Mouse (Mus musculus): ENCODE results near the gene Rdx. TPM values are rescaled to one million over a fixed set of nuclear protein-coding genes. Genes with fewer than 3 reads are reported as not detected.

Rdx gene
- polyA plus RNA-seq, 1 experiment from 2014 or later: 119 TPM

DNA sequence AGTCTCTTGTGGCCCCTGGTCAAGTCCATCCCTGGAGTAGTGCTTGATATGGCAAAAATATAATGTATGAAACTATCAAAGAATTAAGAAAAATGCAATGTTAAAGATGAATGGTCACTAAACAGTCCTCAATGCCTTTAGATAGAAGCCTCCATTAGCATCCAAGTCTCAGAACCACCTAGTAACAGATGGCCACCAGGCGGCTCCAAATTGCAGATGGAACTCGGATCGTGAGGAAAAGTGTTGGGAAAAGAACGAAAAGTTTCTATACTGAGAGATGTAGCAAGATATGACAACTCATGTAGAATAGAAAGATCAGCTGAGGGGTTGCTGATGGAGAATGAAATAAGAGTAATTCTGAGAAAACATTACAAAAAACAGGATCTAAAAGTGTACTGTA is 83.4 kb downstream of the Rdx start:
- Histone ChIP-seq H3K36me3 (peaks cover 12% of the 10 kb centered on the region), H3K9me3 (replicated peaks) (no peaks in the 10 kb centered on the region), H3K9ac (no peak overlapping the region), H3K4me2 (no peak overlapping the region), H3K4me1 (no peaks in the 10 kb centered on the region), H3K4me3 (replicated peaks) (no peak overlapping the region), H3K27me3 (no peaks in the 10 kb centered on the region), H3K27ac (no peak overlapping the region)
- no peak for ATAC-seq (replicated peaks; ENCODE audit: low FRiP score)
- WGBS: 77% methylated on average over 4 of the region's 4 CpGs

DNA sequence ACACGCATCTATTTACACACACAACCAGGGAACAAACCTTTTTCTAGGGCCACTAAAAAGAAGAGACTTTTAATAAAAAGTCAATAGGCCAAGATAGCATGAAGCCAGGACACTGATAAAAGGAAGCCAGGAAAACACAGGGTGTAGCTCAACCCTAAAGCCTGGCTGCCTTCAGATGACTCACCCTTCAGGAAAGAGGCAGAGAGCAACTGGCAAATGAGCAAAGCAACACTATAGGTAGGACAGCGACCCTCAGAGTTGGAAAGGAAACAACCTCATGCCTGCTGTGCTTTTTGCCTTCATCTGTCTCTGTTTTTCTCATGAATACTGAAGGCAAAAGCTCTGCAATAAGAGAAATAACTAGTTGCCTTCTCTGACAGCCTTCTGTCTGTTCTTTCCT is 85.8 kb downstream of the Rdx start:
- Histone ChIP-seq H3K4me3 (replicated peaks) (no peak overlapping the region), H3K4me1 (no peaks in the 10 kb centered on the region), H3K9ac (no peak overlapping the region), H3K4me2 (no peak overlapping the region), H3K27ac (no peak overlapping the region), H3K27me3 (no peaks in the 10 kb centered on the region), H3K9me3 (replicated peaks) (no peaks in the 10 kb centered on the region), H3K36me3 (peaks cover 7% of the 10 kb centered on the region)
- 82% methylated on average over 2 of the region's 2 CpGs for WGBS
- ATAC-seq (replicated peaks; ENCODE audit: low FRiP score): no peak

Small RNA genes within 50 kb of the gene (microRNA-seq; reads per million reads assigned to microRNA genes)
- not detected for gene Gm27686
- gene Mir6244: not detected

Other genes with a start within 250 kb of the Rdx start
- 105 and 129 TPM in 2 replicates for gene Fdx1, start 83.6 kb upstream of the Rdx start, polyA plus RNA-seq (2015; fragmentation: Nextera tagmentation; extraction: Ambion mirVana)
- gene Zc3h12c, start 121.4 kb downstream of the Rdx start, polyA plus RNA-seq (2015; fragmentation: Nextera tagmentation; extraction: Ambion mirVana): 3.4 and 3.5 TPM in 2 replicates

Measured in kidney, embryonic 15.5 days (tissue).